Mouse (Mus musculus) MEL (cell line): ENCODE data around the gene Mdga1.

Source experiments
- CTCF ChIP-seq, 3 experiments: IDR thresholded peaks in 2 of 3; conservative IDR thresholded peaks in 1 of 3; 2 replicates each; pipeline ENCODE4 v1.5.1; 2011 to 2012; ENCODE audit warnings: low read length in 3 of 3, low read depth in 2 of 3, mild to moderate bottlenecking in 2 of 3, improper control_type of control experiment in 1 of 3, inconsistent platforms in 1 of 3, mixed read lengths in 1 of 3, moderate library complexity in 1 of 3; ENCODE audit not compliant: control insufficient read depth in 1 of 3, insufficient read depth in 1 of 3, poor library complexity in 1 of 3, severe bottlenecking in 1 of 3
- E2F4 ChIP-seq: IDR thresholded peaks from 2 replicates; pipeline ENCODE4 v1.6.1; 2011; ENCODE audit warnings: low read depth, low read length, improper control_type of control experiment, borderline replicate concordance
- EP300 ChIP-seq, 2 experiments: IDR thresholded peaks; 2 replicates each; pipeline ENCODE4 v1.6.1; 2011; ENCODE audit warnings: improper control_type of control experiment in 2 of 2, low read length in 2 of 2, low read depth in 1 of 2, mild to moderate bottlenecking in 1 of 2
- ETS1 ChIP-seq: IDR thresholded peaks from 2 replicates; pipeline ENCODE4 v1.6.1; 2012; ENCODE audit warnings: low read depth, mild to moderate bottlenecking, inconsistent platforms, low read length, improper control_type of control experiment, moderate library complexity
- GATA1 ChIP-seq: IDR thresholded peaks from 2 replicates; pipeline ENCODE4 v1.6.1; 2011; ENCODE audit warnings: low read depth, low read length, improper control_type of control experiment
- MYB ChIP-seq: IDR thresholded peaks from 2 replicates; pipeline ENCODE4 v1.6.1; 2011; ENCODE audit warnings: mild to moderate bottlenecking, low read depth, low read length, improper control_type of control experiment
- NELFE ChIP-seq: IDR thresholded peaks from 2 replicates; pipeline ENCODE4 v1.6.1; 2011; ENCODE audit warnings: low read depth, low read length, improper control_type of control experiment
- POLR2A ChIP-seq, 2 experiments: IDR thresholded peaks; 2 replicates each; pipeline ENCODE4 v1.6.1; 2011 to 2012; ENCODE audit warnings: low read length in 2 of 2, mild to moderate bottlenecking in 2 of 2, control low read depth in 1 of 2, improper control_type of control experiment in 1 of 2, low read depth in 1 of 2, moderate library complexity in 1 of 2; ENCODE audit not compliant: control insufficient read depth in 1 of 2, insufficient read depth in 1 of 2, poor library complexity in 1 of 2
- ZKSCAN1 ChIP-seq: IDR thresholded peaks from 2 replicates; pipeline ENCODE4 v1.6.1; 2012; ENCODE audit warnings: low read depth, mild to moderate bottlenecking, inconsistent platforms, low read length, improper control_type of control experiment, moderate library complexity

DNA sequence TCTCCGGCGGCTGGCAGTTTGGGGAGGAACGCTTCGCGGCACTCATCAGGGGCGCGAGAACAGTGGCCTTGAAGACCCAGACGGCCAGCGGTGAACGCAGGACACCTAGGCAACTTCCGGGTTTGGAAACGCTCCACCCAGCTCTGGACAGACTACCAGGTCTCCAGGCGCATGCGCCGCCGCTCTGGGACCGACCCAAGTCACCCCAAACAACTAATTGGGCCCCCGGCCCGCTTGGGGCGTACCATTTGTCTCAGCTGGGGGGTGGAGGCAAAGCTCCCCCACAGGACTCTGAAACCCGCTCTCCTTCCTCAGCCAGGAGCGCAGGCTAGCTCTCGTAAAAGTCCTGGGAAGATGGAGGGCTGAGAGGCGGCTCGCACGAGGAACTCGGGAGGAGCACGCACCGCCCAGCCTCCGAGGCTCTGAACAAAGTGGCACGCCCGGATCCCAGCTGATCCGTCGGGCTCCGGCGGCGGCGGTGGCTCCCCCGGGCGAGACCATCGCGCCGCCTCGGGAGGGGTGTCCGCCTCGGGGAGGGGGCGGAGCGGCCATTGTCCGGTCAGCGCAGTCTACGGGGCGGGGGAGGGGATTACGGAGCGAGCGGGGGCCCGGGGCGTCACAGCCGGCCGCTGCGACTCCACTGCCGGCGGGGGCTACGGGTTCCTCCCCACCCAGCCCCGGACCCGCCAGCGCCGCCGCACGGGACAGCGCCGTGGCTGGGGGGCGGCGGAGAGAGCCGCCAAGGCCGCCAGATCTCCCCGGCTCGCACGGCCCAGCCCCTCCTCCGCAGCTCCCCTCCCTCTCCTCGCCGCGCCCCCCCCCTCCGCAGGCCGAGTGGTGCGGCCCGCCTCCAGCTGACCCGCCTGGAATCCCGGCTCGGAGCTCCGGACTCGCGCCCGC lies 34.6 kb upstream of the Mdga1 start, which contains the start of gene Zfand3:
- no peak for TF ChIP-seq CTCF (IDR thresholded peaks at IDR 0.05 in 2 of 3, conservative IDR thresholded peaks at IDR 0.05 in 1 of 3; ENCODE audit: control insufficient read depth in 1 of 3, insufficient read depth in 1 of 3, low read depth in 2 of 3, low read length in 3 of 3, poor library complexity in 1 of 3, severe bottlenecking in 1 of 3)
- no peak for TF ChIP-seq EP300 (IDR thresholded peaks at IDR 0.05; ENCODE audit: low read depth in 1 of 2, low read length in 2 of 2)
- peak; percentile 86 for TF ChIP-seq NELFE
- TF ChIP-seq GATA1, result no peak
- TF ChIP-seq POLR2A (IDR thresholded peaks at IDR 0.05; ENCODE audit: control insufficient read depth in 1 of 2, insufficient read depth in 1 of 2, low read depth in 1 of 2, low read length in 2 of 2, poor library complexity in 1 of 2), result peak; percentile 80 to 92
- TF ChIP-seq MYB, result 0 out of 2 replicates have a peak, but pooled peaks have one; percentile 2
- no peak for TF ChIP-seq ZKSCAN1
- TF ChIP-seq E2F4, result no peak
- peak; percentile 76 for TF ChIP-seq ETS1
